In the genomic region with DNA sequence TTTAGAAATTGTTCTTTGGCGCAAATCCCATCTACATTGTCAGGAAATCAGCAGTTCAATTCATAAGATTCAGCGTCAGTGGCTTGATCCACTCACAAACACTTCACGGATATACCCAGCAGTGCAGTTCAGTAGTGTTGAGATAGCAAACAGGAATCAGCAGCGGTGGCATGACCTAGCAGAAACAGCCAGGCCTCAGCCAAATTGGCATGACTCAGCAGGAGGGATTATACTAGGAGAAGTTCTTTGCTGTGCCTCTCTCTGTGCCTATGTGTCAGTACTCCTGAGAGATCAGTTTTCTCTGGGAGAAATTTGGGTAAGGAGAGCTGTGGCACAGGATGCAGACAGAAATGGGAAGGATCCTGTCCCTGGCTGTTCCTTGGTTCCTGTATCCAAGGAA, we compare ENCODE assay signal across 26 mouse cellular contexts. TPM values are rescaled to one million over a fixed set of nuclear protein-coding genes. Genes with fewer than 3 reads are reported as not detected.
DNase-seq lines count a peak whose midpoint lies in the region; ATAC-seq and TF ChIP-seq lines count a peak whose summit lies in the region.
"Had no signal": no experiment of that assay in that cellular context is flagged by ENCODE, and none has a peak within 500 bp of the region (broad histone marks: within the 10 kb centered on the region; RNA-seq: fewer than 3 reads in every experiment).

No protein-coding gene starts in this region.

- intact Hi-C loops in left cerebral cortex, adult 2 months (cut with DNase I), result loop anchor here (1.0 kb wide), 1 partner anchor 13 kb away; no protein-coding TSS in a partner anchor

- no peaks in the 10 kb centered on the region for H3K9me3 ChIP-seq in liver, embryonic 15.5 days (replicated peaks)
- H3K9me3 ChIP-seq in hindbrain, embryonic 16.5 days (ENCODE audit: control insufficient read depth, low read length), result no peaks in the 10 kb centered on the region
- H3K9me3 ChIP-seq: embryonic facial prominence, embryonic 13.5 days; hindbrain, embryonic 12.5 days; midbrain, embryonic 13.5 days had no signal

- no peaks in the 10 kb centered on the region for H3K27me3 ChIP-seq in liver, embryonic 15.5 days
- no peaks in the 10 kb centered on the region for H3K27me3 ChIP-seq in hindbrain, embryonic 16.5 days (replicated peaks; ENCODE audit: control insufficient read depth, insufficient read depth, low read length)
- H3K27me3 ChIP-seq: embryonic facial prominence, embryonic 13.5 days; hindbrain, embryonic 12.5 days; midbrain, embryonic 13.5 days had no signal

- H3K4me3 ChIP-seq in liver, embryonic 15.5 days (replicated peaks), result no peak overlapping the region
- no peak overlapping the region for H3K4me3 ChIP-seq in left cerebral cortex, adult 2 months
- no peak overlapping the region for H3K4me3 ChIP-seq in hindbrain, embryonic 16.5 days (ENCODE audit: low read length)
- H3K4me3 ChIP-seq: embryonic facial prominence, embryonic 13.5 days; hindbrain, embryonic 12.5 days; midbrain, embryonic 13.5 days had no signal

- TF ChIP-seq CTCF in left cerebral cortex, adult 2 months (IDR thresholded peaks at IDR 0.05), result no peak

- no peak overlapping the region for H3K27ac ChIP-seq in liver, embryonic 15.5 days (replicated peaks)
- H3K27ac ChIP-seq in left cerebral cortex, adult 2 months, result no peak overlapping the region
- no peak overlapping the region for H3K27ac ChIP-seq in hindbrain, embryonic 16.5 days (ENCODE audit: low read depth, low read length)
- H3K27ac ChIP-seq: embryonic facial prominence, embryonic 13.5 days; hindbrain, embryonic 12.5 days; kidney, postnatal 0 days; midbrain, embryonic 13.5 days; stomach, postnatal 0 days had no signal

- H3K4me2 ChIP-seq in liver, embryonic 15.5 days, result no peak overlapping the region
- no peak overlapping the region for H3K4me2 ChIP-seq in hindbrain, embryonic 16.5 days (ENCODE audit: low read length)
- H3K4me2 ChIP-seq: embryonic facial prominence, embryonic 13.5 days; heart, embryonic 11.5 days; hindbrain, embryonic 12.5 days; midbrain, embryonic 13.5 days had no signal

- DNase-seq in 416B (ENCODE audit: low read depth) (peak; percentile 29), MEL-GATA-1-ER (ENCODE audit: extremely low read depth, low read depth) (peak; percentile 70)
- no peak for DNase-seq in left cerebral cortex, adult 2 months (ENCODE audit: extremely low spot score in 1 of 2, low spot score in 2 of 2)
- DNase-seq: cerebellum, adult 11-12 months; cerebellum, postnatal 14 days; embryo, embryonic 11 days; heart, postnatal 10 days; kidney, adult 2 months; lung, adult 18-20 months; lung, postnatal 10 days; thymus, adult 2 months; thymus, postnatal 4 days had no signal

- 44% methylated on average over 4 of the region's 4 CpGs for WGBS in liver, embryonic 15.5 days (ENCODE audit: insufficient replicate concordance)
- WGBS in hindbrain, embryonic 16.5 days, result 93% methylated on average over 4 of the region's 4 CpGs

- no peaks in the 10 kb centered on the region for H3K36me3 ChIP-seq in liver, embryonic 15.5 days (replicated peaks)
- H3K36me3 ChIP-seq in hindbrain, embryonic 16.5 days (ENCODE audit: control insufficient read depth, insufficient read depth, low read length), result no peaks in the 10 kb centered on the region
- H3K36me3 ChIP-seq: embryonic facial prominence, embryonic 13.5 days; hindbrain, embryonic 12.5 days; midbrain, embryonic 13.5 days had no signal

- H3K4me1 ChIP-seq in liver, embryonic 15.5 days (replicated peaks), result no peaks in the 10 kb centered on the region
- H3K4me1 ChIP-seq in hindbrain, embryonic 16.5 days (ENCODE audit: control insufficient read depth, insufficient read depth, low read depth, low read length), result no peaks in the 10 kb centered on the region
- H3K4me1 ChIP-seq: embryonic facial prominence, embryonic 13.5 days; hindbrain, embryonic 12.5 days; midbrain, embryonic 13.5 days had no signal

- ATAC-seq in hematopoietic stem cell, adult 5-6 weeks (replicated peaks in 1 of 2; ENCODE audit: insufficient read depth in 1 of 2, low FRiP score in 2 of 2, low TSS enrichment in 1 of 2, low read depth in 1 of 2, poor library complexity in 2 of 2, severe bottlenecking in 2 of 2), result peak; percentile 42 to 56; a peak in 2 of 4 replicates
- ATAC-seq in liver, embryonic 15.5 days (ENCODE audit: insufficient read depth), result 0 out of 2 replicates have a peak, but pooled peaks have one; percentile 42
- ATAC-seq in erythroid progenitor cell, adult 5-6 weeks (replicated peaks; ENCODE audit: low FRiP score, poor library complexity, severe bottlenecking), result no peak
- ATAC-seq in hindbrain, embryonic 16.5 days, result no peak
- ATAC-seq: forebrain, embryonic 14.5 days; inflammation-experienced regulatory T-cells, adult 6 months; midbrain, embryonic 13.5 days had no signal

- no peak overlapping the region for H3K9ac ChIP-seq in liver, embryonic 15.5 days
- no peak overlapping the region for H3K9ac ChIP-seq in hindbrain, embryonic 16.5 days (ENCODE audit: low read depth, low read length)
- H3K9ac ChIP-seq: embryonic facial prominence, embryonic 13.5 days; hindbrain, embryonic 12.5 days; midbrain, embryonic 13.5 days had no signal

RNA-seq across cellular contexts. Expression of gene Sowahb, which starts 16.0 kb away (rescaled TPM):
- 0.19 TPM in 1 of 2 replicates, not detected in the other for total RNA-seq in hematopoietic stem cell, adult 5-6 weeks (2017)
- 1.1 and 1.4 TPM in 2 replicates for polyA plus RNA-seq in liver, embryonic 15.5 days (2015; fragmentation: Nextera tagmentation; extraction: Ambion mirVana)
- total RNA-seq in erythroid progenitor cell, adult 5-6 weeks (2015; ENCODE audit: low replicate concordance), result not detected in 2 replicates
- not detected in 2 replicates for total RNA-seq in erythroid progenitor cell, adult 5-6 weeks (2017; ENCODE audit: low replicate concordance)
- 10 to 100 TPM; 24.2 to 26.4 TPM for total RNA-seq in left cerebral cortex, adult 2 months (2021)
- 0.07 TPM in 1 of 2 replicates, not detected in the other for polyA plus RNA-seq in hindbrain, embryonic 16.5 days (2015; fragmentation: Nextera tagmentation; extraction: Ambion mirVana)
- total RNA-seq: adrenal gland, postnatal 36 days; monocyte, adult 5-6 weeks had no signal
- polyA plus RNA-seq: inflammation-experienced regulatory T-cells, adult 6 months; midbrain, embryonic 13.5 days had no signal

RNA-seq across cellular contexts. Expression of gene Sept11, which starts 32.4 kb away (rescaled TPM):
- 40.8 and 59.0 TPM in 2 replicates for total RNA-seq in hematopoietic stem cell, adult 5-6 weeks (2017)
- 20.6 and 22.9 TPM in 2 replicates for polyA plus RNA-seq in liver, embryonic 15.5 days (2015; fragmentation: Nextera tagmentation; extraction: Ambion mirVana)
- 14.7 and 22.3 TPM in 2 replicates for total RNA-seq in erythroid progenitor cell, adult 5-6 weeks (2015; ENCODE audit: low replicate concordance)
- total RNA-seq in erythroid progenitor cell, adult 5-6 weeks (2017; ENCODE audit: low replicate concordance), result 5.4 and 9.0 TPM in 2 replicates
- total RNA-seq in left cerebral cortex, adult 2 months (2021), result 100 to 1,000 TPM; 197 to 203 TPM
- 125 and 150 TPM in 2 replicates for polyA plus RNA-seq in hindbrain, embryonic 16.5 days (2015; fragmentation: Nextera tagmentation; extraction: Ambion mirVana)

Comparison
In these comparisons a context has a peak if more than half of its experiments do, and no peak if none do; other contexts are left out.
1. DNase-seq: peak in 416B (single experiment) and MEL-GATA-1-ER (single experiment); none in left cerebral cortex, adult 2 months (0 of 2).
2. ATAC-seq: peak in hematopoietic stem cell, adult 5-6 weeks (2 of 2) and liver, embryonic 15.5 days (single experiment); none in erythroid progenitor cell, adult 5-6 weeks (single experiment) and hindbrain, embryonic 16.5 days (single experiment).
3. RNA of gene Sowahb, which starts 16.0 kb away (total RNA-seq): 24.2 to 26.4 TPM in left cerebral cortex, adult 2 months; 0.19 TPM in hematopoietic stem cell, adult 5-6 weeks and not detected in erythroid progenitor cell, adult 5-6 weeks; every median in the first group is over 10 times any median in the second.